Mouse (Mus musculus): ENCODE measurements around the gene Olfr544. TPM values are rescaled to one million over a fixed set of nuclear protein-coding genes. Genes with fewer than 3 reads are reported as not detected.
A peak's percentile ranks its signal among the peaks of the same experiment; 100 is the strongest.
"Not testable (repeated sequence)": the region's sequence is repeated elsewhere in the genome, so short reads cannot be mapped to it uniquely, and the experiment has no call there.

The Olfr544 gene
- polyA plus RNA-seq, 1 experiment from 2014 or later: 0.06 TPM

GRCm38 (mm10) chr7:102506848-102507247 lies 18.7 kb upstream of the Olfr544 start:
- Histone ChIP-seq H3K4me3 (no peak overlapping the region), H3K4me1 (replicated peaks) (no peaks in the 10 kb centered on the region), H3K4me2 (no peak overlapping the region), H3K36me3 (no peaks in the 10 kb centered on the region), H3K27ac (ENCODE audit: poor library complexity, severe bottlenecking) (no peak overlapping the region), H3K27me3 (replicated peaks) (peaks cover 11% of the 10 kb centered on the region), H3K9ac (no peak overlapping the region), H3K9me3 (replicated peaks) (no peaks in the 10 kb centered on the region)
- ATAC-seq (ENCODE audit: insufficient number of reproducible peaks, low FRiP score): peak; percentile 43; the same call in 1 of the 2 replicates
- WGBS: 39% methylated on average over 3 of the region's 3 CpGs

GRCm38 (mm10) chr7:102501986-102502385 lies 13.9 kb upstream of the Olfr544 start:
- no peak overlapping the region for H3K4me3 ChIP-seq
- H3K4me2 ChIP-seq: no peak overlapping the region
- H3K9me3 ChIP-seq (replicated peaks): no peaks in the 10 kb centered on the region
- 0 out of 2 replicates have a peak, but pooled peaks cover 5% of the 10 kb centered on the region for H3K27me3 ChIP-seq (replicated peaks)
- no peak overlapping the region for H3K9ac ChIP-seq
- H3K36me3 ChIP-seq: no peaks in the 10 kb centered on the region
- 59% methylated on average over 5 of the region's 5 CpGs for WGBS
- no peak for ATAC-seq (ENCODE audit: insufficient number of reproducible peaks, low FRiP score)
- H3K27ac ChIP-seq (ENCODE audit: poor library complexity, severe bottlenecking): no peak overlapping the region
- no peaks in the 10 kb centered on the region for H3K4me1 ChIP-seq (replicated peaks)

GRCm38 (mm10) chr7:102499473-102499872 lies 11.4 kb upstream of the Olfr544 start, which contains the start of gene Olfr545:
TSS of gene Olfr545 (minus strand) at chr7:102499573.
- WGBS: 62% methylated on average over 3 of the region's 3 CpGs
- Histone ChIP-seq H3K4me3 (no peak within 1 kb of the TSS), H3K4me2 (no peak within 1 kb of the TSS), H3K4me1 (replicated peaks) (no peaks in the 10 kb centered on the region), H3K9me3 (replicated peaks) (no peaks in the 10 kb centered on the region), H3K36me3 (no peaks in the 10 kb centered on the region), H3K27me3 (replicated peaks) (0 out of 2 replicates have a peak, but pooled peaks cover 5% of the 10 kb centered on the region), H3K27ac (ENCODE audit: poor library complexity, severe bottlenecking) (no peak within 1 kb of the TSS), H3K9ac (no peak within 1 kb of the TSS)
- no peak for ATAC-seq (ENCODE audit: insufficient number of reproducible peaks, low FRiP score)

GRCm38 (mm10) chr7:102494416-102494815 lies 6.3 kb upstream of the Olfr544 start:
- not testable (repeated sequence) for H3K27me3 ChIP-seq (replicated peaks); H3K4me1 ChIP-seq (replicated peaks); H3K4me3 ChIP-seq; H3K9ac ChIP-seq; ATAC-seq (ENCODE audit: insufficient number of reproducible peaks, low FRiP score); H3K27ac ChIP-seq (ENCODE audit: poor library complexity, severe bottlenecking); H3K4me2 ChIP-seq; H3K9me3 ChIP-seq (replicated peaks); H3K36me3 ChIP-seq
- 41% methylated on average over 7 of the region's 7 CpGs for WGBS

GRCm38 (mm10) chr7:102486105-102486504 lies 2.0 kb downstream of the Olfr544 start:
- Histone ChIP-seq H3K9ac (no peak overlapping the region), H3K4me3 (no peak overlapping the region), H3K27ac (ENCODE audit: poor library complexity, severe bottlenecking) (no peak overlapping the region), H3K36me3 (no peaks in the 10 kb centered on the region), H3K9me3 (replicated peaks) (no peaks in the 10 kb centered on the region), H3K4me2 (no peak overlapping the region), H3K4me1 (replicated peaks) (peaks cover 12% of the 10 kb centered on the region; the same call in 1 of the 2 replicates), H3K27me3 (replicated peaks) (no peaks in the 10 kb centered on the region)
- no peak for ATAC-seq (ENCODE audit: insufficient number of reproducible peaks, low FRiP score)
- WGBS: 29% methylated on average over 1 of the region's 1 CpGs

- H3K36me3 ChIP-seq; H3K27me3 ChIP-seq (replicated peaks); H3K9ac ChIP-seq; ATAC-seq (ENCODE audit: insufficient number of reproducible peaks, low FRiP score); H3K4me3 ChIP-seq; H3K4me2 ChIP-seq; H3K27ac ChIP-seq (ENCODE audit: poor library complexity, severe bottlenecking); H3K9me3 ChIP-seq (replicated peaks): not testable (repeated sequence)
- 65% methylated on average over 8 of the region's 8 CpGs for WGBS
- peaks cover 13% of the 10 kb centered on the region for H3K4me1 ChIP-seq (replicated peaks)
These were observed 3.3 kb downstream of the Olfr544 start for GRCm38 (mm10) chr7:102484766-102485165.

- Histone ChIP-seq H3K27me3 (replicated peaks) (no peaks in the 10 kb centered on the region), H3K4me3 (no peak overlapping the region), H3K4me1 (replicated peaks) (peaks cover 21% of the 10 kb centered on the region), H3K9ac (no peak overlapping the region), H3K9me3 (replicated peaks) (no peaks in the 10 kb centered on the region), H3K36me3 (no peaks in the 10 kb centered on the region), H3K4me2 (no peak overlapping the region), H3K27ac (ENCODE audit: poor library complexity, severe bottlenecking) (no peak overlapping the region)
- no peak for ATAC-seq (ENCODE audit: insufficient number of reproducible peaks, low FRiP score)
- WGBS: 61% methylated on average over 2 of the region's 2 CpGs
These were observed 4.4 kb downstream of the Olfr544 start for GRCm38 (mm10) chr7:102483665-102484064.

- Histone ChIP-seq H3K27ac (ENCODE audit: poor library complexity, severe bottlenecking) (no peak within 1 kb of the TSS), H3K4me2 (no peak within 1 kb of the TSS), H3K9ac (no peak within 1 kb of the TSS), H3K4me1 (replicated peaks) (peaks cover 21% of the 10 kb centered on the region), H3K27me3 (replicated peaks) (no peaks in the 10 kb centered on the region), H3K9me3 (replicated peaks) (no peaks in the 10 kb centered on the region), H3K4me3 (no peak within 1 kb of the TSS), H3K36me3 (no peaks in the 10 kb centered on the region)
- no peak for ATAC-seq (ENCODE audit: insufficient number of reproducible peaks, low FRiP score)
- WGBS: 93% methylated on average over 4 of the region's 4 CpGs
These were observed 6.5 kb downstream of the Olfr544 start, which contains the start of gene Olfr543 for GRCm38 (mm10) chr7:102481579-102481978. TSS of gene Olfr543 (minus strand) at chr7:102481679.

- no peak for ATAC-seq (ENCODE audit: insufficient number of reproducible peaks, low FRiP score)
- H3K9me3 ChIP-seq (replicated peaks): no peaks in the 10 kb centered on the region
- no peak overlapping the region for H3K4me3 ChIP-seq
- no peak overlapping the region for H3K9ac ChIP-seq
- H3K4me2 ChIP-seq: no peak overlapping the region
- no peaks in the 10 kb centered on the region for H3K36me3 ChIP-seq
- 67% methylated on average over 4 of the region's 4 CpGs for WGBS
- peaks cover 16% of the 10 kb centered on the region for H3K4me1 ChIP-seq (replicated peaks)
- no peak overlapping the region for H3K27ac ChIP-seq (ENCODE audit: poor library complexity, severe bottlenecking)
- H3K27me3 ChIP-seq (replicated peaks): no peaks in the 10 kb centered on the region
These were observed 7.3 kb downstream of the Olfr544 start for GRCm38 (mm10) chr7:102480821-102481220.

- 52% methylated on average over 5 of the region's 5 CpGs for WGBS
- no peaks in the 10 kb centered on the region for H3K9me3 ChIP-seq (replicated peaks)
- ATAC-seq (ENCODE audit: insufficient number of reproducible peaks, low FRiP score): no peak
- peaks cover 16% of the 10 kb centered on the region for H3K4me1 ChIP-seq (replicated peaks)
- H3K9ac ChIP-seq: no peak overlapping the region
- H3K4me2 ChIP-seq: no peak overlapping the region
- H3K27me3 ChIP-seq (replicated peaks): no peaks in the 10 kb centered on the region
- no peak overlapping the region for H3K27ac ChIP-seq (ENCODE audit: poor library complexity, severe bottlenecking)
- no peak overlapping the region for H3K4me3 ChIP-seq
- no peaks in the 10 kb centered on the region for H3K36me3 ChIP-seq
These were observed 8.6 kb downstream of the Olfr544 start for GRCm38 (mm10) chr7:102479368-102480078.

GRCm38 (mm10) chr7:102478926-102479325 lies 9.2 kb downstream of the Olfr544 start:
- Histone ChIP-seq H3K4me2 (no peak overlapping the region), H3K4me3 (no peak overlapping the region), H3K9ac (no peak overlapping the region), H3K9me3 (replicated peaks) (no peaks in the 10 kb centered on the region), H3K36me3 (no peaks in the 10 kb centered on the region), H3K27me3 (replicated peaks) (no peaks in the 10 kb centered on the region), H3K4me1 (replicated peaks) (peaks cover 12% of the 10 kb centered on the region), H3K27ac (ENCODE audit: poor library complexity, severe bottlenecking) (no peak overlapping the region)
- no peak for ATAC-seq (ENCODE audit: insufficient number of reproducible peaks, low FRiP score)
- WGBS: 79% methylated on average over 3 of the region's 3 CpGs

- no peak for ATAC-seq (ENCODE audit: insufficient number of reproducible peaks, low FRiP score)
- H3K4me3 ChIP-seq: no peak overlapping the region
- H3K9ac ChIP-seq: no peak overlapping the region
- H3K4me2 ChIP-seq: no peak overlapping the region
- H3K9me3 ChIP-seq (replicated peaks): no peaks in the 10 kb centered on the region
- peaks cover 12% of the 10 kb centered on the region for H3K4me1 ChIP-seq (replicated peaks)
- no peak overlapping the region for H3K27ac ChIP-seq (ENCODE audit: poor library complexity, severe bottlenecking)
- no peaks in the 10 kb centered on the region for H3K27me3 ChIP-seq (replicated peaks)
- H3K36me3 ChIP-seq: no peaks in the 10 kb centered on the region
- WGBS: 87% methylated on average over 4 of the region's 4 CpGs
These were observed 9.7 kb downstream of the Olfr544 start for GRCm38 (mm10) chr7:102478425-102478824.
